11 mouse cellular contexts compared by ENCODE assay signal in genomic region chr4:103299342-103299741, GRCm38 (mm10). TPM values are rescaled to one million over a fixed set of nuclear protein-coding genes. Genes with fewer than 3 reads are reported as not detected.
DNase-seq lines count a peak whose midpoint lies in the region; ATAC-seq and TF ChIP-seq lines count a peak whose summit lies in the region.
"Had no signal": no experiment of that assay in that cellular context is flagged by ENCODE, and none has a peak within 500 bp of the region (broad histone marks: within the 10 kb centered on the region; RNA-seq: fewer than 3 reads in every experiment).

No protein-coding gene starts in this region.

- H3K9me3 ChIP-seq in forebrain, postnatal 0 days (ENCODE audit: low read length), result no peaks in the 10 kb centered on the region
- H3K9me3 ChIP-seq in forebrain, embryonic 12.5 days, result no peaks in the 10 kb centered on the region
- H3K9me3 ChIP-seq: neural tube, embryonic 15.5 days had no signal

- H3K4me1 ChIP-seq in forebrain, postnatal 0 days (ENCODE audit: insufficient read depth), result no peaks in the 10 kb centered on the region
- no peaks in the 10 kb centered on the region for H3K4me1 ChIP-seq in forebrain, embryonic 12.5 days

- DNase-seq in forebrain, postnatal 0 days, result peak; percentile 71
- DNase-seq in layer of hippocampus, adult 11-12 months (ENCODE audit: low spot score), result peak; percentile 37
- no peak for DNase-seq in layer of hippocampus, adult 9-10 months (ENCODE audit: low spot score)
- DNase-seq in NIH3T3 (ENCODE audit: low read depth), result peak; percentile 32
- peak; percentile 18 to 22 for DNase-seq in layer of hippocampus, postnatal 36 days
- no peak for DNase-seq in yolk sac, embryonic 10.5 days (ENCODE audit: low spot score)
- no peak for DNase-seq in natural killer cell, adult 2 months (ENCODE audit: low spot score in 2 of 2)
- DNase-seq: kidney, adult 18-20 months had no signal

- H3K36me3 ChIP-seq in forebrain, postnatal 0 days (ENCODE audit: insufficient read depth), result no peaks in the 10 kb centered on the region
- no peaks in the 10 kb centered on the region for H3K36me3 ChIP-seq in forebrain, embryonic 12.5 days (replicated peaks)
- H3K36me3 ChIP-seq: neural tube, embryonic 15.5 days had no signal

- no peak overlapping the region for H3K27ac ChIP-seq in forebrain, postnatal 0 days (ENCODE audit: low read depth, low read length)
- no peak overlapping the region for H3K27ac ChIP-seq in forebrain, embryonic 12.5 days
- H3K27ac ChIP-seq: neural tube, embryonic 15.5 days had no signal

- ATAC-seq in forebrain, postnatal 0 days, result no peak
- no peak for ATAC-seq in forebrain, embryonic 12.5 days (ENCODE audit: low FRiP score)

- WGBS in forebrain, postnatal 0 days, result 47% methylated on average over 10 of the region's 10 CpGs
- 84% methylated on average over 10 of the region's 10 CpGs for WGBS in forebrain, embryonic 12.5 days

- no peak overlapping the region for H3K4me3 ChIP-seq in forebrain, postnatal 0 days (ENCODE audit: low read depth, low read length)
- no peak overlapping the region for H3K4me3 ChIP-seq in forebrain, embryonic 12.5 days (replicated peaks)
- H3K4me3 ChIP-seq: neural tube, embryonic 15.5 days had no signal

- H3K9ac ChIP-seq in forebrain, postnatal 0 days, result no peak overlapping the region
- no peak overlapping the region for H3K9ac ChIP-seq in forebrain, embryonic 12.5 days
- H3K9ac ChIP-seq: neural tube, embryonic 15.5 days had no signal

- TF ChIP-seq CTCF in forebrain, postnatal 0 days (IDR thresholded peaks at IDR 0.05; ENCODE audit: low read depth), result peak; percentile 52

- H3K27me3 ChIP-seq in forebrain, postnatal 0 days (ENCODE audit: insufficient read depth, low read length), result no peaks in the 10 kb centered on the region
- no peaks in the 10 kb centered on the region for H3K27me3 ChIP-seq in forebrain, embryonic 12.5 days
- H3K27me3 ChIP-seq: neural tube, embryonic 15.5 days had no signal

- H3K4me2 ChIP-seq in forebrain, postnatal 0 days (ENCODE audit: low read depth), result 0 out of 2 replicates have a peak overlapping the region, but pooled peaks have one; percentile 8
- no peak overlapping the region for H3K4me2 ChIP-seq in forebrain, embryonic 12.5 days
- H3K4me2 ChIP-seq: neural tube, embryonic 15.5 days had no signal

RNA-seq across cellular contexts. Expression of gene 4921539E11Rik, which starts 8.7 kb away (rescaled TPM):
- total RNA-seq in forebrain, postnatal 0 days (2014; rRNA removed), result not detected in 2 replicates
- not detected in 2 replicates for polyA plus RNA-seq in forebrain, postnatal 0 days (2015; fragmentation: Nextera tagmentation; extraction: Ambion mirVana)
- polyA plus RNA-seq in forebrain, embryonic 12.5 days (2016; fragmentation: Nextera tagmentation; extraction: Ambion mirVana), result 0.08 TPM in 1 of 2 replicates, not detected in the other
- total RNA-seq in layer of hippocampus, postnatal 36 days (2021), result not detected
- total RNA-seq: megakaryocyte progenitor cell, adult 5-6 weeks had no signal
- polyA plus RNA-seq: neural tube, embryonic 15.5 days had no signal

RNA-seq across cellular contexts. Expression of gene Oma1, which starts 14.3 kb away (rescaled TPM):
- total RNA-seq in forebrain, postnatal 0 days (2014; rRNA removed), result 10.3 and 10.8 TPM in 2 replicates
- polyA plus RNA-seq in forebrain, postnatal 0 days (2015; fragmentation: Nextera tagmentation; extraction: Ambion mirVana), result 11.7 and 15.9 TPM in 2 replicates
- polyA plus RNA-seq in forebrain, embryonic 12.5 days (2016; fragmentation: Nextera tagmentation; extraction: Ambion mirVana), result 12.0 and 13.4 TPM in 2 replicates
- total RNA-seq in layer of hippocampus, postnatal 36 days (2021), result 1 to 10 TPM; 7.7 to 8.5 TPM

Comparison
In these comparisons a context has a peak if more than half of its experiments do, and no peak if none do; other contexts are left out.
1. DNase-seq: peak in forebrain, postnatal 0 days (single experiment), layer of hippocampus, adult 11-12 months (single experiment), NIH3T3 (single experiment) and layer of hippocampus, postnatal 36 days (2 of 2); none in layer of hippocampus, adult 9-10 months (single experiment), yolk sac, embryonic 10.5 days (single experiment) and natural killer cell, adult 2 months (0 of 2).